Mouse (Mus musculus): ENCODE results near the gene Pgghg. TPM values are rescaled to one million over a fixed set of nuclear protein-coding genes. Genes with fewer than 3 reads are reported as not detected.
A peak's percentile ranks its signal among the peaks of the same experiment; 100 is the strongest.

Gene Pgghg
- 1 to 10 TPM; 3.1 to 4.0 TPM for total RNA-seq (2021)

- peak; percentile 84 for DNase-seq
- intact Hi-C loops (cut with DNase I) = no loop called here
Observed at GRCm38 (mm10) chr7:140941222-140942051, at the start of gene Pgghg. Pgghg (plus strand) TSS chr7:140941391.

- intact Hi-C loops (cut with DNase I) = no loop called here
- DNase-seq = no peak
Observed at GRCm38 (mm10) chr7:140894031-140894430, 47.2 kb upstream of the Pgghg start.

GRCm38 (mm10) chr7:140894611-140895010, 46.6 kb upstream of the Pgghg start:
- no peak for DNase-seq
- intact Hi-C loops (cut with DNase I) = no loop called here

GRCm38 (mm10) chr7:140897863-140898262, 43.3 kb upstream of the Pgghg start:
- intact Hi-C loops (cut with DNase I) = no loop called here
- no peak for DNase-seq

GRCm38 (mm10) chr7:140899121-140899520, 42.1 kb upstream of the Pgghg start:
- intact Hi-C loops (cut with DNase I) = no loop called here
- no peak for DNase-seq

GRCm38 (mm10) chr7:140900220-140900619, 41.0 kb upstream of the Pgghg start, which contains the start of gene Cox8b:
Cox8b (minus strand) TSS chr7:140900446.
- intact Hi-C loops (cut with DNase I) = loop anchor here (10.0 kb wide), 1 partner anchor 275 kb away; the partner anchor contains the start of gene Rnh1
- peak; percentile 21 for DNase-seq

- intact Hi-C loops (cut with DNase I) = loop anchor here (10.0 kb wide), 1 partner anchor 273 kb away; the partner anchor contains the start of gene Rnh1
- no peak for DNase-seq
Observed at GRCm38 (mm10) chr7:140902036-140902875, 38.9 kb upstream of the Pgghg start.

GRCm38 (mm10) chr7:140903212-140903611, 38.0 kb upstream of the Pgghg start:
- intact Hi-C loops (cut with DNase I) = loop anchor here (10.0 kb wide), 1 partner anchor 272 kb away; the partner anchor contains the start of gene Rnh1
- peak; percentile 79 for DNase-seq

GRCm38 (mm10) chr7:140905642-140906081, 35.5 kb upstream of the Pgghg start:
- DNase-seq = no peak
- intact Hi-C loops (cut with DNase I) = loop anchor here (5.0 to 10.0 kb wide), 2 partner anchors 58 to 269 kb away; partner anchors contain the start of genes Odf3, Rnh1 and Scgb1c1

GRCm38 (mm10) chr7:140907131-140907530, 34.1 kb upstream of the Pgghg start:
- intact Hi-C loops (cut with DNase I) = loop anchor here (5.0 to 10.0 kb wide), 2 partner anchors 60 to 268 kb away; partner anchors contain the start of genes Odf3, Rnh1 and Scgb1c1
- DNase-seq = no peak

GRCm38 (mm10) chr7:140907697-140908096, 33.5 kb upstream of the Pgghg start:
- no peak for DNase-seq
- intact Hi-C loops (cut with DNase I) = loop anchor here (2.0 to 10.0 kb wide), 3 partner anchors 60 to 267 kb away; partner anchors contain the start of genes Odf3, Rnh1 and Scgb1c1

GRCm38 (mm10) chr7:140908181-140908580, 33.0 kb upstream of the Pgghg start:
- intact Hi-C loops (cut with DNase I) = loop anchor here (2.0 to 10.0 kb wide), 3 partner anchors 61 to 267 kb away; partner anchors contain the start of genes Odf3, Rnh1 and Scgb1c1
- no peak for DNase-seq

- peak; percentile 76 for DNase-seq
- intact Hi-C loops (cut with DNase I) = loop anchor here (2.0 to 10.0 kb wide), 3 partner anchors 61 to 266 kb away; partner anchors contain the start of genes Odf3, Rnh1 and Scgb1c1
Observed at GRCm38 (mm10) chr7:140908634-140909107, 32.5 kb upstream of the Pgghg start.

GRCm38 (mm10) chr7:140912293-140912692, 28.9 kb upstream of the Pgghg start:
- intact Hi-C loops (cut with DNase I) = no loop called here
- no peak for DNase-seq

GRCm38 (mm10) chr7:140912846-140913482, 28.2 kb upstream of the Pgghg start:
- intact Hi-C loops (cut with DNase I) = no loop called here

GRCm38 (mm10) chr7:140914031-140914690, 27.0 kb upstream of the Pgghg start:
- DNase-seq = no peak
- intact Hi-C loops (cut with DNase I) = no loop called here

More at GRCm38 (mm10) chr7:140912846-140913482, 28.2 kb upstream of the Pgghg start:
- DNase-seq = no peak

- intact Hi-C loops (cut with DNase I) = no loop called here
- no peak for DNase-seq
Observed at GRCm38 (mm10) chr7:140919911-140920310, 21.3 kb upstream of the Pgghg start.

GRCm38 (mm10) chr7:140920418-140921029, 20.7 kb upstream of the Pgghg start, which contains the start of gene Nlrp6:
Nlrp6 (plus strand) TSS chr7:140920902.
- DNase-seq = no peak
- intact Hi-C loops (cut with DNase I) = no loop called here
